Mouse (Mus musculus) gastrocnemius, adult 2 months (tissue): ENCODE data around the gene Mefv. TPM values are rescaled to one million over a fixed set of nuclear protein-coding genes. Genes with fewer than 3 reads are reported as not detected.

Experiments used
- DNase-seq: peaks from one replicate; pipeline ENCODE4 v3.0.0; 2022
- H3K27ac ChIP-seq: fragments of 200-600 bp; 2 replicates; pipeline ENCODE4 v1.8.1; 2022; ENCODE audit warnings: mild to moderate bottlenecking
- H3K4me3 ChIP-seq: fragments of 200-600 bp; 2 replicates; pipeline ENCODE4 v1.8.1; 2022; ENCODE audit warnings: mild to moderate bottlenecking, moderate library complexity
- CTCF ChIP-seq: fragments of 200-600 bp; IDR thresholded peaks from 2 replicates; pipeline ENCODE4 v1.8.1; 2022; ENCODE audit warnings: antibody characterized with exemption, mild to moderate bottlenecking, moderate library complexity
- intact Hi-C: fragments of 180-260 bp; cut with DNase I; formaldehyde crosslinking; loops from one replicate; pipeline ENCODE4 v1.15.1; 2025
- long read RNA-seq, 2 experiments: library from polyadenylated mRNA; stranded (forward); transcript quantifications; one replicate each; pipeline ENCODE4 v2.0.0; 2021
- total RNA-seq, 2 experiments: library from RNA; stranded (reverse); gene quantifications; 2 replicates each; pipeline ENCODE4 v1.2.3; 2021

Gene Mefv
- total RNA-seq = not detected
- long read RNA-seq, experiment 1 = 0 reads
- long read RNA-seq, experiment 2 = 0 reads

DNA sequence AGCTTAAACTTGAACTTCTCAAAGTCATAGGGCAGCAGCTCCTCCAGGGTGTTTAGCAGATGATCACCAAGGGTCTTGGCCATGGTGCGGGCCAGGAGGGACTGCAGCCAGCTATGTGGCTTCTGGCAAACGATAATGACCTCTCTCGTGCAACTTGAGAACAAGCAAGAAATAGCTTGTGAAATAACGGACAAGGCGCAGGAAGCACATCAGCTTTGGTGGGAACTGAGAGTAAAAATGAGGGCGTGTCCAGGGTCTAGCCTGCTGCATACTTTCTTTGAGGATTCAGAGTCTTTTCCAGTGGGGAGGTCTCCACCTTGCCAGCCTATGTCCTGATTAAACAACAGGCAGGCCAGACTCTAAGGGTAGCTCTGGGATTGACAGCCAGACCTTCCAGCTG is at the start of gene Mefv:
Mefv (minus strand) TSS at position 118 of the 400 bp plus-strand sequence.
- no peak for TF ChIP-seq CTCF
- intact Hi-C loops = no loop called here
- H3K27ac ChIP-seq = no peak within 1 kb of the TSS
- no peak for DNase-seq
- H3K4me3 ChIP-seq = no peak within 1 kb of the TSS

DNA sequence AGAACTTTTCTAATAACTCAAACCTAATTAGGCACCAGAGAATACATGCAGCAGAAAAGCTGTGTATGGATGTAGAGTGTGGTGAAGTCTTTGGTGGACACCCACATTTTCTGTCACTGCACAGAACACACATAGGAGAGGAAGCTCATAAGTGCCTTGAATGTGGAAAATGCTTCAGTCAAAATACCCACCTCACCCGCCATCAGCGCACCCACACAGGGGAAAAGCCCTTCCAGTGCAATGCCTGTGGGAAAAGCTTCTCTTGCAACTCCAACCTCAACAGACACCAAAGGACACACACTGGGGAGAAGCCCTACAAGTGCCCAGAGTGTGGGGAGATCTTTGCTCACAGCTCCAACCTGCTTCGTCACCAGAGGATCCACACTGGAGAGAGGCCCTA is 31.1 kb upstream of the Mefv start:
- intact Hi-C loops = loop anchor here (10.0 kb wide), 4 partner anchors 96 to 1506 kb away; partner anchors contain the start of genes Eef2kmt, Gm20695, Slx4 and Zfp174
- H3K27ac ChIP-seq = no peak overlapping the region
- TF ChIP-seq CTCF = no peak
- no peak for DNase-seq
- no peak overlapping the region for H3K4me3 ChIP-seq

DNA sequence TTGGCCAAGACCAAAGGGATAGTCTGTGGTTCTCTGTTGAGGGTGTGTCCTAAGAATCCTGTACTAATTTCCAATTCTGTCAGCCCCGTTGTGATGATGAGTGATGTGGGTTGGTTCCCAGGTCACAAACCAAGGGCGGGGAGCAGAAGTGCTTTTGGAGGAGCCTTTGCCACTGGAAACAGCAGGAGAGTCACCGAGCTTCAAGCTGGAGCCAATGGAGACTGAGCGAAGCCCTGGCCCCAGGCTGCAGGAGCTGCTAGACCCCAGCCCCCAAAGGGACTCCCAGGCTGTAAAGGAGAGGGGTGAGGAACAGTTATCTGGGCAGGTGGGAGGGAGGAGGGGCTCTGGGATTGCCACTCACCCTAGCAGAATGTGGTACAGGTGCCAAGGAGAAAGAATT is 27.8 kb upstream of the Mefv start:
- Histone ChIP-seq H3K4me3 (peak overlapping the region; percentile 84), H3K27ac (no peak overlapping the region)
- no peak for TF ChIP-seq CTCF
- intact Hi-C loops = loop anchor here (10.0 kb wide), 4 partner anchors 99 to 1509 kb away; partner anchors contain the start of genes Eef2kmt, Gm20695, Slx4 and Zfp174
- DNase-seq = no peak

- peak; percentile 57 for DNase-seq
- peak overlapping the region; percentile 84 for H3K4me3 ChIP-seq
- TF ChIP-seq CTCF = no peak
- H3K27ac ChIP-seq = peak overlapping the region; percentile 99
- intact Hi-C loops = loop anchor here (10.0 kb wide), 4 partner anchors 101 to 1511 kb away; partner anchors contain the start of genes Eef2kmt, Gm20695, Slx4 and Zfp174
Measured at GRCm38 (mm10) chr16:3744186-3744700, 26.3 kb upstream of the Mefv start.

- peak; percentile 93 for DNase-seq
- Histone ChIP-seq H3K4me3 (peak within 1 kb of the TSS; percentile 84), H3K27ac (peak within 1 kb of the TSS; percentile 99)
- no peak for TF ChIP-seq CTCF
- intact Hi-C loops = loop anchor here (10.0 kb wide), 4 partner anchors 101 to 1511 kb away; partner anchors contain the start of genes Eef2kmt, Gm20695, Slx4 and Zfp174
Measured at GRCm38 (mm10) chr16:3743503-3744185, 25.7 kb upstream of the Mefv start, which contains the start of gene Zfp263. TSS of gene Zfp263 (plus strand) at chr16:3744093.

DNA sequence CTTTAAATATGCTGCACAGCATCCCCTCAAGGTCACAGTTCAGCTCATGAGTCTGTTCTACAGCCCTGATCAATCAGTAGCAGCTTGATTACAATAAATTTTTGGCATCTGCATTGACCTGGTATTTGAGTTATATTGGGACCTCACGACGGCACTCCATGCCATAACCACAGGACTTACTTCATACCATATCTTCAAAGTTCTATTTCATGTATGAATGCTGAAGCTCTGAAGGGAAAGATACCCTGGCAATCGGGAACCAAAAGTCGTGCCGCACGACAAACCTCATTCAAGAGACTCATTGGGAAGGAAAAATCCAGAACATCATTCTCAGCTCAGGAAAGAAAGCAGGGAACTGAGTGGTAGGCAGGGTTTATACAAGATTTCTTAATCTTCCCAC is 24.6 kb upstream of the Mefv start:
- H3K27ac ChIP-seq = no peak overlapping the region
- intact Hi-C loops = loop anchor here (10.0 kb wide), 4 partner anchors 102 to 1512 kb away; partner anchors contain the start of genes Eef2kmt, Gm20695, Slx4 and Zfp174
- no peak for DNase-seq
- no peak for TF ChIP-seq CTCF
- H3K4me3 ChIP-seq = no peak overlapping the region

DNA sequence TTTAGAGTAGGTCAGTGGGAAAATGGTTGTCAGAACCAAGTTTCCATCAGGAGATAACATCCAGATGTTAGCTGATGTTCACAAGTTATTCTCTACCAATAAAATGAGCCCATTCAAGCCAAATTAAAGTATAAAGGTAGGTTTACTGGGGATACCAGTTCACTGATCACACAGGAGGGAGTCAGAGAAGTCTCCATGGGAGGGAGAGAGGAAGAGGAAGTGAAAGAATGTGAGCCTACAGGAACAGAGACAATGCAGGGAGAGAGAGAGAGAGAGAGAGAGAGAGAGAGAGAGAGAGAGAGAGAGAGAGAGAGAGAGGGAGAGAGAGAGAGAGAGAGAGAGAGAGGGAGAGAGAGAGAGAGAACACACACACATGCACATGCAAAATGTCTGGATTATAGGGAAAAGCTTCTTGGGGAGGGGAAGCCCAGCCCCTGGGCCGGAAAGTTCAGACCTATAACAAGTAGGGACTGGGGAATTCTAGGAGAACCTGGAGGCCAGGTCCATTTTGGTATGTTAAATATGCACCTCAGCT is 15.4 kb upstream of the Mefv start:
- TF ChIP-seq CTCF = no peak
- Histone ChIP-seq H3K27ac (no peak overlapping the region), H3K4me3 (no peak overlapping the region)
- intact Hi-C loops = no loop called here
- DNase-seq = no peak

GRCm38 (mm10) chr16:3732612-3733011 is 14.7 kb upstream of the Mefv start:
- TF ChIP-seq CTCF = no peak
- DNase-seq = no peak
- Histone ChIP-seq H3K27ac (no peak overlapping the region), H3K4me3 (no peak overlapping the region)
- intact Hi-C loops = no loop called here

GRCm38 (mm10) chr16:3727980-3728720 is 10.3 kb upstream of the Mefv start:
- DNase-seq = no peak
- no peak overlapping the region for H3K27ac ChIP-seq
- no peak overlapping the region for H3K4me3 ChIP-seq
- intact Hi-C loops = no loop called here
- TF ChIP-seq CTCF = no peak

GRCm38 (mm10) chr16:3723231-3723630 is 5.3 kb upstream of the Mefv start:
- H3K4me3 ChIP-seq = no peak overlapping the region
- no peak overlapping the region for H3K27ac ChIP-seq
- DNase-seq = no peak
- intact Hi-C loops = no loop called here
- no peak for TF ChIP-seq CTCF

DNA sequence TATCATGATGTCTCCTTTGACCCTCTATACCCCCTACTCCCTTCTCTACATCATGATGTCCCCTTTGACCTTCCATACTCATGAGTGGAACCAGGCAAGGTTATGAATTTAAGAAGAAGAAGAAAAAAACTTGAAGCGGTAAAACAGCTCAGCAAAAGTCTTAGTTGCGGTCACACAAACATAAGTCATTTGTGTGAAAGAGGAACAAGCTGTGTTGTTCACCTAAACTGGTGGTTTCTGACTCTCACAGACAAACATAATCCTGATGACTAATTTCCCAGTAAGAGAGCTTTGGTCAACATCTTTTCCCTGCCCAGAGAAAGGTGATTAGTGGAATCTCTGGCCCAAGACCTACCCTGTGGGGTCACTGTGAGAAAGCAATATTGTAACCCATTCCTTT is 3.2 kb downstream of the Mefv start:
- intact Hi-C loops = no loop called here

GRCm38 (mm10) chr16:3706680-3707079 is 11.2 kb downstream of the Mefv start:
- no peak for TF ChIP-seq CTCF
- no peak overlapping the region for H3K27ac ChIP-seq
- no peak overlapping the region for H3K4me3 ChIP-seq
- intact Hi-C loops = no loop called here
- DNase-seq = no peak

More for the DNA sequence above, 3.2 kb downstream of the Mefv start:
- TF ChIP-seq CTCF = no peak
- H3K4me3 ChIP-seq = no peak overlapping the region
- DNase-seq = no peak
- H3K27ac ChIP-seq = no peak overlapping the region
